Mouse (Mus musculus): ENCODE results near the gene Dzip1l. TPM values are rescaled to one million over a fixed set of nuclear protein-coding genes. Genes with fewer than 3 reads are reported as not detected.

The Dzip1l gene
- polyA plus RNA-seq, 1 experiment from 2014 or later: 13.0 TPM

GRCm38 (mm10) chr9:99699752-99700389 is 70.6 kb downstream of the Dzip1l start:
- H3K36me3 ChIP-seq (ENCODE audit: control insufficient read depth, insufficient read depth, low read length): no peaks in the 10 kb centered on the region
- no peak overlapping the region for H3K9ac ChIP-seq (ENCODE audit: low read length)
- no peaks in the 10 kb centered on the region for H3K4me1 ChIP-seq (ENCODE audit: control insufficient read depth, insufficient read depth, low read length)

GRCm38 (mm10) chr9:99701187-99701586 is 71.9 kb downstream of the Dzip1l start:
- no peaks in the 10 kb centered on the region for H3K4me1 ChIP-seq (ENCODE audit: control insufficient read depth, insufficient read depth, low read length)
- no peaks in the 10 kb centered on the region for H3K9me3 ChIP-seq (ENCODE audit: control insufficient read depth, low read length)
- ATAC-seq (ENCODE audit: low FRiP score) (no peak), DNase-seq (ENCODE audit: low spot score, missing footprints) (no peak)
- no peak overlapping the region for H3K4me2 ChIP-seq
- H3K9ac ChIP-seq (ENCODE audit: low read length): no peak overlapping the region
- H3K27me3 ChIP-seq (ENCODE audit: control insufficient read depth, insufficient read depth, low read length): no peaks in the 10 kb centered on the region
- H3K27ac ChIP-seq (ENCODE audit: low read depth, low read length): no peak overlapping the region
- no peak overlapping the region for H3K4me3 ChIP-seq (ENCODE audit: low read depth, low read length)
- WGBS: 82% methylated on average over 2 of the region's 2 CpGs
- H3K36me3 ChIP-seq (ENCODE audit: control insufficient read depth, insufficient read depth, low read length): no peaks in the 10 kb centered on the region

More at GRCm38 (mm10) chr9:99699752-99700389, 70.6 kb downstream of the Dzip1l start:
- no peak overlapping the region for H3K27ac ChIP-seq (ENCODE audit: low read depth, low read length)
- no peak overlapping the region for H3K4me2 ChIP-seq
- no peaks in the 10 kb centered on the region for H3K27me3 ChIP-seq (ENCODE audit: control insufficient read depth, insufficient read depth, low read length)
- H3K4me3 ChIP-seq (ENCODE audit: low read depth, low read length): no peak overlapping the region
- no peaks in the 10 kb centered on the region for H3K9me3 ChIP-seq (ENCODE audit: control insufficient read depth, low read length)
- ATAC-seq (ENCODE audit: low FRiP score): no peak
- WGBS: 92% methylated on average over 2 of the region's 2 CpGs
- DNase-seq (ENCODE audit: low spot score, missing footprints): no peak

- Histone ChIP-seq H3K9me3 (ENCODE audit: control insufficient read depth, low read length) (no peaks in the 10 kb centered on the region), H3K4me3 (ENCODE audit: low read depth, low read length) (no peak overlapping the region), H3K27me3 (ENCODE audit: control insufficient read depth, insufficient read depth, low read length) (no peaks in the 10 kb centered on the region), H3K27ac (ENCODE audit: low read depth, low read length) (no peak overlapping the region), H3K4me2 (no peak overlapping the region), H3K9ac (ENCODE audit: low read length) (no peak overlapping the region), H3K36me3 (ENCODE audit: control insufficient read depth, insufficient read depth, low read length) (no peaks in the 10 kb centered on the region), H3K4me1 (ENCODE audit: control insufficient read depth, insufficient read depth, low read length) (no peaks in the 10 kb centered on the region)
- 89% methylated on average over 6 of the region's 6 CpGs for WGBS
- DNase-seq (ENCODE audit: low spot score, missing footprints): no peak
- no peak for ATAC-seq (ENCODE audit: low FRiP score)
Observed at GRCm38 (mm10) chr9:99702215-99702614, 72.9 kb downstream of the Dzip1l start.

- H3K27ac ChIP-seq (ENCODE audit: low read depth, low read length): no peak overlapping the region
- no peaks in the 10 kb centered on the region for H3K27me3 ChIP-seq (ENCODE audit: control insufficient read depth, insufficient read depth, low read length)
- WGBS: 73% methylated on average over 6 of the region's 6 CpGs
- ATAC-seq (ENCODE audit: low FRiP score) (no peak), DNase-seq (ENCODE audit: low spot score, missing footprints) (no peak)
- H3K9me3 ChIP-seq (ENCODE audit: control insufficient read depth, low read length): no peaks in the 10 kb centered on the region
- no peaks in the 10 kb centered on the region for H3K4me1 ChIP-seq (ENCODE audit: control insufficient read depth, insufficient read depth, low read length)
- no peaks in the 10 kb centered on the region for H3K36me3 ChIP-seq (ENCODE audit: control insufficient read depth, insufficient read depth, low read length)
- H3K9ac ChIP-seq (ENCODE audit: low read length): no peak overlapping the region
- H3K4me2 ChIP-seq: no peak overlapping the region
- H3K4me3 ChIP-seq (ENCODE audit: low read depth, low read length): no peak overlapping the region
Observed at GRCm38 (mm10) chr9:99703711-99704110, 74.4 kb downstream of the Dzip1l start.

GRCm38 (mm10) chr9:99706264-99706663 is 77.0 kb downstream of the Dzip1l start:
- no peak for DNase-seq (ENCODE audit: low spot score, missing footprints)
- H3K36me3 ChIP-seq (ENCODE audit: control insufficient read depth, insufficient read depth, low read length): no peaks in the 10 kb centered on the region
- H3K4me1 ChIP-seq (ENCODE audit: control insufficient read depth, insufficient read depth, low read length): no peaks in the 10 kb centered on the region
- no peak for ATAC-seq (ENCODE audit: low FRiP score)
- WGBS: 90% methylated on average over 6 of the region's 6 CpGs
- no peak overlapping the region for H3K9ac ChIP-seq (ENCODE audit: low read length)
- H3K9me3 ChIP-seq (ENCODE audit: control insufficient read depth, low read length): no peaks in the 10 kb centered on the region
- H3K4me3 ChIP-seq (ENCODE audit: low read depth, low read length): no peak overlapping the region
- no peak overlapping the region for H3K4me2 ChIP-seq
- H3K27ac ChIP-seq (ENCODE audit: low read depth, low read length): no peak overlapping the region
- H3K27me3 ChIP-seq (ENCODE audit: control insufficient read depth, insufficient read depth, low read length): no peaks in the 10 kb centered on the region

- DNase-seq (ENCODE audit: low spot score, missing footprints) (no peak), ATAC-seq (ENCODE audit: low FRiP score) (no peak)
- H3K27me3 ChIP-seq (ENCODE audit: control insufficient read depth, insufficient read depth, low read length): no peaks in the 10 kb centered on the region
- H3K4me2 ChIP-seq: no peak overlapping the region
- no peak overlapping the region for H3K4me3 ChIP-seq (ENCODE audit: low read depth, low read length)
- WGBS: 75% methylated on average over 11 of the region's 11 CpGs
- H3K36me3 ChIP-seq (ENCODE audit: control insufficient read depth, insufficient read depth, low read length): no peaks in the 10 kb centered on the region
- H3K9ac ChIP-seq (ENCODE audit: low read length): no peak overlapping the region
- H3K4me1 ChIP-seq (ENCODE audit: control insufficient read depth, insufficient read depth, low read length): no peaks in the 10 kb centered on the region
- H3K27ac ChIP-seq (ENCODE audit: low read depth, low read length): no peak overlapping the region
- no peaks in the 10 kb centered on the region for H3K9me3 ChIP-seq (ENCODE audit: control insufficient read depth, low read length)
Observed at GRCm38 (mm10) chr9:99707425-99708126, 78.3 kb downstream of the Dzip1l start.

GRCm38 (mm10) chr9:99709588-99710248 is 80.4 kb downstream of the Dzip1l start:
- ATAC-seq (ENCODE audit: low FRiP score): no peak
- Histone ChIP-seq H3K36me3 (ENCODE audit: control insufficient read depth, insufficient read depth, low read length) (no peaks in the 10 kb centered on the region), H3K27me3 (ENCODE audit: control insufficient read depth, insufficient read depth, low read length) (no peaks in the 10 kb centered on the region), H3K9me3 (ENCODE audit: control insufficient read depth, low read length) (no peaks in the 10 kb centered on the region), H3K27ac (ENCODE audit: low read depth, low read length) (no peak overlapping the region), H3K4me1 (ENCODE audit: control insufficient read depth, insufficient read depth, low read length) (no peaks in the 10 kb centered on the region), H3K9ac (ENCODE audit: low read length) (no peak overlapping the region), H3K4me3 (ENCODE audit: low read depth, low read length) (no peak overlapping the region), H3K4me2 (no peak overlapping the region)
- DNase-seq (ENCODE audit: low spot score, missing footprints): no peak
- 89% methylated on average over 22 of the region's 22 CpGs for WGBS

- no peak overlapping the region for H3K9ac ChIP-seq (ENCODE audit: low read length)
- H3K4me3 ChIP-seq (ENCODE audit: low read depth, low read length): no peak overlapping the region
- no peaks in the 10 kb centered on the region for H3K4me1 ChIP-seq (ENCODE audit: control insufficient read depth, insufficient read depth, low read length)
- no peaks in the 10 kb centered on the region for H3K27me3 ChIP-seq (ENCODE audit: control insufficient read depth, insufficient read depth, low read length)
- ATAC-seq (ENCODE audit: low FRiP score): no peak
- no peaks in the 10 kb centered on the region for H3K9me3 ChIP-seq (ENCODE audit: control insufficient read depth, low read length)
- no peak for DNase-seq (ENCODE audit: low spot score, missing footprints)
- no peak overlapping the region for H3K27ac ChIP-seq (ENCODE audit: low read depth, low read length)
- WGBS: 89% methylated on average over 4 of the region's 4 CpGs
- H3K4me2 ChIP-seq: no peak overlapping the region
- H3K36me3 ChIP-seq (ENCODE audit: control insufficient read depth, insufficient read depth, low read length): no peaks in the 10 kb centered on the region
Observed at GRCm38 (mm10) chr9:99710297-99710696, 81.0 kb downstream of the Dzip1l start.

GRCm38 (mm10) chr9:99717134-99717533 is 87.8 kb downstream of the Dzip1l start, which contains the start of gene Cldn18:
TSS of gene Cldn18 (minus strand) at chr9:99717267.
- ATAC-seq (ENCODE audit: low FRiP score) (no peak), DNase-seq (ENCODE audit: low spot score, missing footprints) (no peak)
- Histone ChIP-seq H3K4me3 (ENCODE audit: low read depth, low read length) (no peak within 1 kb of the TSS), H3K27ac (ENCODE audit: low read depth, low read length) (no peak within 1 kb of the TSS), H3K27me3 (ENCODE audit: control insufficient read depth, insufficient read depth, low read length) (no peaks in the 10 kb centered on the region), H3K9me3 (ENCODE audit: control insufficient read depth, low read length) (no peaks in the 10 kb centered on the region), H3K4me2 (no peak within 1 kb of the TSS), H3K4me1 (ENCODE audit: control insufficient read depth, insufficient read depth, low read length) (no peaks in the 10 kb centered on the region), H3K9ac (ENCODE audit: low read length) (no peak within 1 kb of the TSS), H3K36me3 (ENCODE audit: control insufficient read depth, insufficient read depth, low read length) (no peaks in the 10 kb centered on the region)
- WGBS: 86% methylated on average over 14 of the region's 14 CpGs

Data from midbrain, embryonic 11.5 days (tissue).